Mouse (Mus musculus): ENCODE data around the gene Zbtb49. TPM values are rescaled to one million over a fixed set of nuclear protein-coding genes. Genes with fewer than 3 reads are reported as not detected.
A peak's percentile ranks its signal among the peaks of the same experiment; 100 is the strongest.

The Zbtb49 gene
- total RNA-seq (2014; fragmentation: Nextera tagmentation) (5.6 and 16.1 TPM in 2 replicates), total RNA-seq (2017) (6.8 and 13.5 TPM in 2 replicates)

DNA sequence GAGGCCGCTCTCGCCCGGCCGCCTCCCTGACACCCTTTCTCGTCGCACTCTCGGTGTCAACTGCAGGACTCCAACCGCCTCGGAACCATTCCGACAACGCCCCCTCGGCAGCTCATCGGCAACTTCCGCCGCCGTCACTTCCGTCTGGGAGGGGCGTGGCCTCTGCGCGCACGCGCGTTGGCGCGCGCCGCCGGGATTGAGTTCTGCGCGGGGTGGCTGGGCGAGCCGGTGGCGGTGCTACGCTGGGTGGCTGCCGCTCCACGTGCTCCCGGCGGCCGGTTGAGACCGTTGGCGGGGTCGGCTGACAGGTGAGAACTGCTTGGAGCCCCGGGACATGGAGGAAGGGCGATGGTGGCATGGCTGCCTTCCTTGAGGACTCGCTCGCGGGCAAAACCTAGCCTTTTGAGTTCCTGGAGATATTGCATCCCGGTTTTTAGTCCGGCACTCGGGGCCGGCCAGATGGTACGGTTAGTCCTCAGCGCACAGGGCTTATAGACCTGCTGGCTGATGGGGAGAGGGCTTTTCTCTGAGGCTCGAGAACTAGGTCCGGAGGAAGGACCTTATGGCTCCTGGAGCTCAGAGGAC is at the start of gene Zbtb49, which contains the start of gene Lyar:
Gene Zbtb49, minus strand, starts transcription at position 130 of the 585 bp plus-strand sequence.
Gene Lyar, plus strand, starts transcription at position 143 of the 585 bp plus-strand sequence.
- ATAC-seq (replicated peaks; ENCODE audit: low FRiP score, low TSS enrichment, poor library complexity, severe bottlenecking): peak; percentile 89

GRCm38 (mm10) chr5:38260107-38260682 is 39.9 kb upstream of the Zbtb49 start, which contains the start of gene Tmem128:
Tmem128 (plus strand) TSS chr5:38260185.
- peak; percentile 92 for ATAC-seq (replicated peaks; ENCODE audit: low FRiP score, low TSS enrichment, poor library complexity, severe bottlenecking)

- no peak for ATAC-seq (replicated peaks; ENCODE audit: low FRiP score, low TSS enrichment, poor library complexity, severe bottlenecking)
Observed at GRCm38 (mm10) chr5:38259455-38260106, 39.3 kb upstream of the Zbtb49 start.

GRCm38 (mm10) chr5:38258773-38259146 is 38.5 kb upstream of the Zbtb49 start:
- ATAC-seq (replicated peaks; ENCODE audit: low FRiP score, low TSS enrichment, poor library complexity, severe bottlenecking): no peak

- ATAC-seq (replicated peaks; ENCODE audit: low FRiP score, low TSS enrichment, poor library complexity, severe bottlenecking): no peak
Observed at GRCm38 (mm10) chr5:38258034-38258772, 37.9 kb upstream of the Zbtb49 start.

GRCm38 (mm10) chr5:38256551-38256950 is 36.3 kb upstream of the Zbtb49 start:
- no peak for ATAC-seq (replicated peaks; ENCODE audit: low FRiP score, low TSS enrichment, poor library complexity, severe bottlenecking)

DNA sequence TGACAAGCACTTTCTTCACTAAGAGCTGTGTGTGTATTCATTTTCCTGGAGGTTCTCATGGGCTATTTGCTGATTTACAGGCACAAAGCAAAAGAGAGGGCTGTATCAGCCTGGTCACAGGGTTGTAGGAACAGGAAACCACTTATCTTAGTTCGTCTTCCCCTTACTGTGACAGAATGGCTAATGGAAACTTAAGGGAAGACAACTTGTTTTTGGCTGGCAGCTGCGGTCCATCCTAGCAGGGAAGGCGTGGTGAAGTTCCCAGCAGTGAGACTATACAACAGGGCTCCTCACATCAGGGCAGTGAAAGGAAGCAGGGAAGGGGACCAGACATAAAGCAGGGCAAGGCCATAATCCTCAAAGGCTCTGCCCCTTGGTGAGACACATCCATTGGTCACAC is 35.4 kb upstream of the Zbtb49 start:
- 0 out of 2 replicates have a peak, but pooled peaks have one; percentile 25 for ATAC-seq (replicated peaks; ENCODE audit: low FRiP score, low TSS enrichment, poor library complexity, severe bottlenecking)

GRCm38 (mm10) chr5:38255195-38255594 is 34.9 kb upstream of the Zbtb49 start:
- no peak for ATAC-seq (replicated peaks; ENCODE audit: low FRiP score, low TSS enrichment, poor library complexity, severe bottlenecking)

GRCm38 (mm10) chr5:38241966-38242365 is 21.7 kb upstream of the Zbtb49 start:
- ATAC-seq (replicated peaks; ENCODE audit: low FRiP score, low TSS enrichment, poor library complexity, severe bottlenecking): no peak

- ATAC-seq (replicated peaks; ENCODE audit: low FRiP score, low TSS enrichment, poor library complexity, severe bottlenecking): no peak
Observed at GRCm38 (mm10) chr5:38241473-38241834, 21.2 kb upstream of the Zbtb49 start.

- no peak for ATAC-seq (replicated peaks; ENCODE audit: low FRiP score, low TSS enrichment, poor library complexity, severe bottlenecking)
Observed at GRCm38 (mm10) chr5:38240727-38241472, 20.6 kb upstream of the Zbtb49 start.

GRCm38 (mm10) chr5:38236627-38237026 is 16.4 kb upstream of the Zbtb49 start:
- no peak for ATAC-seq (replicated peaks; ENCODE audit: low FRiP score, low TSS enrichment, poor library complexity, severe bottlenecking)

GRCm38 (mm10) chr5:38235422-38235821 is 15.2 kb upstream of the Zbtb49 start:
- ATAC-seq (replicated peaks; ENCODE audit: low FRiP score, low TSS enrichment, poor library complexity, severe bottlenecking): peak; percentile 69

DNA sequence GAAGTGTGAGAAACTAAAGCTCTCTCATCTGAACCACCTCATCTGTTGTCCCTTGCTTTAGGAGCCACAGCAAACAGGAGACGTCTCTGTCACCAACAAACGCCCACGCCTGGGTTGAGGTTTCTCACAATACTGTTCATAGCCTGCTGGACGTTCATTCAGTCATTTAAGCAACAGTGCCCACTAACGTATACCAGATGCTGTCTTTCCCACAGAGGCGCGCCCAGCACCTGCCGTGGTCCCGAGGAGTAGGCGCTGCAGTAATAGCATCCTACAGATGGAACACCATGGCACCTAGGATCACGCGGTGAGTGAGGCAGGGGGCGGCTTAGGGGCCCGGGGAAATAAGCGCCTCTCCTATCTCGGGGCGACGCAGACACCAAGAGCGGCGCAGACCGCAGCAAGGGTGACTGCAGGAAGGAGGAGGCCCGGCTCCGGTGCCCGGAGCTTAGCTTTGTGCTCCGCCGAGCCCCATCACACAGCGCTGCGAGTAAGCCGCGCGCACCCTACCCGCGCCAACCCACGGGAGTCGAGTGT is 418 bp downstream of the Zbtb49 start:
- ATAC-seq (replicated peaks; ENCODE audit: low FRiP score, low TSS enrichment, poor library complexity, severe bottlenecking): peak; percentile 54; the same call in 1 of the 2 replicates

DNA sequence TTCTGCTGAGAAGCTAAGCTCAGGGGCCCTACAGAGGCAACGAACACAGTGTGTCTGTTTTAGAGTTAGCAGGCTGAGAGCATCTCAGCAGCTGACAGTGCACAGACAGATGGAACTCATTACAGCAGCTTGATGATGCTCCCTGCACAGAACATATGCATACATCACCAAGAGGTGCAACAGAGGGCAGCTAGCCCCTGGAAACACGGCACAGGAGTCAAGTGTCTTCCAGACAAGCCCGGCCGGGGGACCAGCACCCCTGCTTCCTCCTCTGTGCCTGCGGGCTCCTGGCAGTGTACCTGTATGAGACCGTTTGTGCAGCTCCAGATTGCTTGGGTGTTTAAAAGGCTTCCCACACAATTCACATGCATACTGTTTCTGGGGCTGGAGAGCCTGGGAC is 7.2 kb downstream of the Zbtb49 start:
- ATAC-seq (replicated peaks; ENCODE audit: low FRiP score, low TSS enrichment, poor library complexity, severe bottlenecking): no peak

DNA sequence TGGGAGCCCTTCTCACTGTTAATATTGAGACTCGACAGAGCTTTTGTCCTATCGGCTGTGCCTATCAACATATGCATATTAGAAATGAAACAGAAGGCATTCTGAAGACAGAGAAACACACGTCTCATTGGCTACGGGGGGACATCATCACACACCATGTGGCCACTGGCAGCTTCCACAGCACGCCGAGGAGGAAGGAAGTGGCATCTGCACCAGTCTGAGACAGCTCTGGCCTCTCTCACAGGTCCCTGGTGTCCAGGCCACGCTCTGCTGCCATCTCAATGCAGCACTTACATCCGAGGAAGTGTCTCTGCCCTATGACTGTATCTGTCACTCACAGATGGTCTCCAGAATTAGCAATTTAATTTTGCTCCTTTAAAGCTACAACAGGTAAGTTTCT is 8.6 kb downstream of the Zbtb49 start:
- ATAC-seq (replicated peaks; ENCODE audit: low FRiP score, low TSS enrichment, poor library complexity, severe bottlenecking): 0 out of 2 replicates have a peak, but pooled peaks have one; percentile 34

DNA sequence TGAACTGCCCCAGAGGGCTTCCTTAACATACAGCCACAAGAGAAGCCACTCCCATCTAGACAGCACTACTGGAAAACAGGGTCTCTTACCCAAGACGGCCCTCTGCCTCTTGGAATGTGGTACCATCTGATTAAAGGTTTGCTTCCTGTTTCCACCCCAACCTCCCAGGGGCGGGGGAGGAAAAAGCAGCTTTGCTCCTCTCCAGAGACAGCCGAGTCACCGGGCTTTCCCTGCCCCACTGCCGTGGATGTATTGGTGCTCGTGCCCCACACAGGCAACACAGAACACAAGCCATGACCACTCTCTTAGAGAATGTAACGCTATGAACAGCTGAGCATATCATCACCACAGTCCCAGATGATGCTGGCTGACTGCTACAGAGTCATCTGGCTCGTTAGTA is 11.3 kb downstream of the Zbtb49 start:
- no peak for ATAC-seq (replicated peaks; ENCODE audit: low FRiP score, low TSS enrichment, poor library complexity, severe bottlenecking)

DNA sequence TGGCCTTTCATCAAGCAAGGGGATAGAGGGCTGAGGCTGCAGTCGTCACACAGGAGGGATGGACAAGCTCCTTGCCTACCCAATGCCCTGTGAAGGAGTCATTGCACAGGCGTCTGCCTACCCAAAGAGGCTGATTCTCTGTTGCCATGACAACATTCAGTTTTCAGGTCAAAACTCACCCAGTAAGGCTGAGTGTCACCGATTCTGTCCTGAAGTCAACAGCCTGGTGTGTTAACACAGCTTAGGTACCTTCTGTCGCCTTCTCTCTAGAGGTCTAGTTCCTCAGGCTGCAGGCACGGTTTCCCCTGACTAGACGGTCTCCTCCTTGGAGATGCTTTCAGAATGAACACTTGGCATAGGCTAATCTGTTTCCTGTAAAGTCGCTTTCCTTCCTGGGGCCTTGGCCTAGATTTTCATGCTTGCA is 14.9 kb downstream of the Zbtb49 start:
- ATAC-seq (replicated peaks; ENCODE audit: low FRiP score, low TSS enrichment, poor library complexity, severe bottlenecking): no peak

GRCm38 (mm10) chr5:38199686-38200085 is 20.6 kb downstream of the Zbtb49 start:
- no peak for ATAC-seq (replicated peaks; ENCODE audit: low FRiP score, low TSS enrichment, poor library complexity, severe bottlenecking)
